Mouse (Mus musculus) myocyte (in vitro differentiated cells): ENCODE measurements around the gene Fbxo10.

Experiments used
- MAX ChIP-seq: IDR thresholded peaks from one replicate; pipeline ENCODE4 v1.6.1; 2011; ENCODE audit warnings: low read depth, mild to moderate bottlenecking, control low read depth
- MYOD1 ChIP-seq, 3 experiments: IDR thresholded peaks; one replicate each; pipeline ENCODE4 v1.6.1; 2011; ENCODE audit warnings: control low read depth in 2 of 3, low read depth in 2 of 3, mild to moderate bottlenecking in 2 of 3, moderate library complexity in 1 of 3; ENCODE audit not compliant: insufficient read length in 2 of 3, control insufficient read depth in 1 of 3
- MYOG ChIP-seq, 3 experiments: IDR thresholded peaks; one replicate each; pipeline ENCODE4 v1.6.1; 2011; ENCODE audit warnings: control low read depth in 2 of 3, low read depth in 2 of 3, mild to moderate bottlenecking in 2 of 3; ENCODE audit not compliant: insufficient read length in 2 of 3, control insufficient read depth in 1 of 3, insufficient read depth in 1 of 3
- POLR2A ChIP-seq: IDR thresholded peaks from one replicate; pipeline ENCODE4 v1.6.1; 2011; ENCODE audit warnings: low read depth, mild to moderate bottlenecking, control low read depth, moderate library complexity; ENCODE audit not compliant: insufficient read length
- POLR2AphosphoS2 ChIP-seq: IDR thresholded peaks from one replicate; pipeline ENCODE4 v1.6.1; 2011; ENCODE audit warnings: low read depth, control low read depth; ENCODE audit not compliant: insufficient read length
- USF1 ChIP-seq: IDR thresholded peaks from one replicate; pipeline ENCODE4 v1.6.1; 2011; ENCODE audit warnings: low read depth, mild to moderate bottlenecking, control low read depth, moderate library complexity

DNA sequence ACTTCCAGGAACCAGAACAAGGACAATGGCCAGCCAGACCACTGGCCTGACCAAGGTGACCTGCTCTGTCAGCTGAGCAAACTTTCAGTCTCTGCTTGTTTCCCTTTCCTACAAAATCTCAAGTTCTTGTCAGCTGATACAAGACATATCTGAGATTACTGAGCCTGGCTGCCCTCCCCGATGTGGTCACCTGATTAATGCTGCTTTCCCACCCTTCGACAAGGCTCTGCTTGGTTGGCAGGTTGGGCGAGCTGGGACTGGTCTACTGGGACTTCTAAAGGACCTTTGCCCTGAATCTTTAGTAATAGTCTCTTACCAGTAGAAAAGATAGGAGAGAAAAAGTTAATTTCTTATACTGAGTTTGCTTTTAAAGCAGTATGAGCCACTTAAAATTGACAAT is 79.0 kb downstream of the Fbxo10 start:
- TF ChIP-seq MYOG (IDR thresholded peaks at IDR 0.05; ENCODE audit: control insufficient read depth in 1 of 3, insufficient read depth in 1 of 3, insufficient read length in 2 of 3, low read depth in 2 of 3) (no peak), POLR2AphosphoS2 (no peak), MAX (no peak), POLR2A (no peak), USF1 (no peak), MYOD1 (IDR thresholded peaks at IDR 0.05; ENCODE audit: control insufficient read depth in 1 of 3, insufficient read length in 2 of 3, low read depth in 2 of 3) (no peak)
